In the genomic region with DNA sequence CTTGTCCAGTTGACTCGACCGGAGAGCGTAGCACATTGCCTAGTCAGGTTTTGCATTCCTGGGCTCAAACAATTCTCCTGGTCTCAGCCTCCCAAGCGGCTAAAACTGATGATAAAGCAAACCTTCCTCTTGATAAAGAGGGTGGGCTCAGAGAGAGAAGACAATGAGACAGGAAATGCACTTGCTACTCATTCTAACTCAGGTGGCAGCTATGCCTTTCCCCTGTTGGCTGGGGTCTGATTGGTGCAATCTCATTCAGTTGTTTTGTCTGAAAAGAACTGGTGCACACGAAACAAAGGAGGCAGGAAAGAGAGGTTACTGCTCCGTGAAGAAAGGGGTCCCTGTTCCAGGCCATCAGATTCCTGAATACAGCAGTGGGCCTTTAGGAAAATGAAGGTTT, we compare ENCODE assay signal across 24 mouse cellular contexts.
"Had no signal": no experiment of that assay in that cellular context is flagged by ENCODE, and none has a peak within 500 bp of the region (broad histone marks: within the 10 kb centered on the region; RNA-seq: fewer than 3 reads in every experiment).

No protein-coding gene starts in this region.

- H3K9me3 ChIP-seq: heart, embryonic 13.5 days; heart, embryonic 15.5 days; hindbrain, embryonic 10.5 days; hindbrain, embryonic 12.5 days; intestine, embryonic 15.5 days; limb, embryonic 13.5 days; limb, embryonic 15.5 days; liver, embryonic 12.5 days had no signal

- H3K36me3 ChIP-seq: heart, embryonic 13.5 days; heart, embryonic 15.5 days; hindbrain, embryonic 10.5 days; hindbrain, embryonic 12.5 days; intestine, embryonic 15.5 days; limb, embryonic 13.5 days; limb, embryonic 15.5 days; liver, embryonic 12.5 days had no signal

- H3K4me1 ChIP-seq: heart, embryonic 13.5 days; heart, embryonic 15.5 days; hindbrain, embryonic 10.5 days; hindbrain, embryonic 12.5 days; intestine, embryonic 15.5 days; limb, embryonic 13.5 days; limb, embryonic 15.5 days; liver, embryonic 12.5 days had no signal

- H3K4me3 ChIP-seq: gastrocnemius, adult 2 months; heart, adult 2 months; heart, embryonic 13.5 days; heart, embryonic 15.5 days; hindbrain, embryonic 10.5 days; hindbrain, embryonic 12.5 days; intestine, embryonic 15.5 days; limb, embryonic 13.5 days; limb, embryonic 15.5 days; liver, embryonic 12.5 days had no signal

- DNase-seq: gastrocnemius, adult 2 months; gastrocnemius, postnatal 10 days; gastrocnemius, postnatal 25 days; heart, adult 2 months; heart, postnatal 14 days; heart, postnatal 36 days; kidney, adult 18-20 months; kidney, adult 8-10 months; kidney, postnatal 10 days; kidney, postnatal 25 days; kidney, postnatal 4 days; layer of hippocampus, adult 9-11 months; layer of hippocampus, postnatal 36 days; left cerebral cortex, postnatal 4 days had no signal

- H3K27ac ChIP-seq: gastrocnemius, adult 2 months; heart, adult 2 months; heart, embryonic 13.5 days; heart, embryonic 15.5 days; hindbrain, embryonic 10.5 days; hindbrain, embryonic 12.5 days; hindbrain, embryonic 14.5 days; intestine, embryonic 15.5 days; limb, embryonic 13.5 days; limb, embryonic 15.5 days; liver, embryonic 12.5 days; liver, embryonic 14.5 days had no signal

- H3K9ac ChIP-seq: heart, embryonic 13.5 days; heart, embryonic 15.5 days; hindbrain, embryonic 12.5 days; hindbrain, embryonic 14.5 days; intestine, embryonic 15.5 days; limb, embryonic 13.5 days; limb, embryonic 15.5 days; liver, embryonic 12.5 days; liver, embryonic 14.5 days had no signal
